Mouse (Mus musculus) liver, embryonic 14.5 days (tissue): Measurements from ENCODE around the gene Clmn.

Source experiments
- CTCF ChIP-seq: IDR thresholded peaks from 2 replicates; pipeline ENCODE4 v1.5.1; 2016; ENCODE audit warnings: antibody characterized with exemption, low read depth, control low read depth
- EP300 ChIP-seq: IDR thresholded peaks from 2 replicates; pipeline ENCODE4 v1.6.1; 2016; ENCODE audit warnings: antibody characterized with exemption, low read depth

DNA sequence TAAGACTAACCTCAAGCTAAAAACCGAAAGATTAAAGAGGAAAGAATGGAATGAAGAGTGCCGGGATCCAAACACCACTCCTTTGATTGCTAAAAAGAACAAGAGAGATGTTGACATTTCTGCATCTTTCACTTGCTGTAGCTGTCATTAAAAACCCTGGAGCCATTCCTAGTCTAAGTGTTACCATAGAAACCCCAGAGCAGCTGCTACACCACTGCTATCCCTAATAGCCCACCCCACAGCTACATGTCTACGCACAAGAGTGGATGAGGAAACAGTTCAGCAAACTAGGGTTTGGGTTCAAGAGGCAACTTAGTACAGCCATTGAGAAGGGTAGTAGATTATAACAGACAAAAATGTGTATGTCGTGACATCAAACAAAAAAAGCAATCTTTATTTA, 121.2 kb downstream of the Clmn start:
- TF ChIP-seq CTCF (no peak), EP300 (no peak)
